Mouse (Mus musculus): Measurements from ENCODE around the gene Mapre3. TPM values are rescaled to one million over a fixed set of nuclear protein-coding genes. Genes with fewer than 3 reads are reported as not detected.

Mapre3 gene
- 0.25 TPM in 1 of 2 replicates, not detected in the other for total RNA-seq (2014; fragmentation: Nextera tagmentation)
- total RNA-seq (2017): not detected in 2 replicates

GRCm38 (mm10) chr5:30814424-30815119, at the start of gene Mapre3:
Gene Mapre3, plus strand, starts transcription at chr5:30814641.
- peak; percentile 42 for ATAC-seq (replicated peaks; ENCODE audit: low FRiP score, low TSS enrichment, poor library complexity, severe bottlenecking)

- ATAC-seq (replicated peaks; ENCODE audit: low FRiP score, low TSS enrichment, poor library complexity, severe bottlenecking): no peak
These were observed 48.7 kb upstream of the Mapre3 start for GRCm38 (mm10) chr5:30765596-30766370.

DNA sequence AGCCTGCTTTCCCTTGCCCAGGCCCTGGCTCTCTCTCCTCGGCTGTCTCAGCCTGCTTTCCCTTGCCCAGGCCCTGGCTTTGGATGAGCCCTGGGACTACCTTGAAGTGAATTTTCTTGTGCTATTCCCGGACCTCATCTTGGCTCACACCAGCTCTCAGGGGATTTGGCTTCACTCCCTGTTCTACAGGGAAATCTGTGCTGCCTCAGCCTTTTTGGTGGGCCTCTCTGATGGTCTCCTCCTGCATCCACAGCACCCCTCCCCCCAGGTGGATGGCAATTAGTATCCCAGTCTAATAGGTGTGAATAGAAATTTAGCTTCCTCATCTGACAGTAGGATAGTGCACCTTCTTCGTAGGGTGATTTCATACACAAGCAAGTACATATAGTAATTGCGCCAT, 46.4 kb upstream of the Mapre3 start:
- no peak for ATAC-seq (replicated peaks; ENCODE audit: low FRiP score, low TSS enrichment, poor library complexity, severe bottlenecking)

DNA sequence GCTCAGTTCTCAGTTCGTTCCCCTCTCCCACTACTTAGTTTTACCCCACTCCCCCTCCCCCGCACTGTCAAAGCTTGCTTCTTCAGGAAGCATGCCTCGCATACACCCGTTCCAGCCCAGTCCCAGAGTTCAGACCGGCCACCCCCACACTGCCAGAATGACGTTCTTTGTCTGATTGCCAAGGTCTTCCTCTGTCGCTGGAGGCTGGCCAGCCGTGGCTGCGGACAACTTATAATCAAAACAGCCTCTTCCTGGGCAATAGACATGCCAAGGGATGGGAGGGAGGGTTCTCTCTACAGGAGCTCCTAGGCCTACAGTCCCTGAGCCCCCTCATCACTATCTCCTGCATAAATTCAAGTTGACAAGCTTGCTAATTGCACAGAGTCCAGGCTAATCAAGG, 45.8 kb upstream of the Mapre3 start:
- no peak for ATAC-seq (replicated peaks; ENCODE audit: low FRiP score, low TSS enrichment, poor library complexity, severe bottlenecking)

GRCm38 (mm10) chr5:30769075-30769474, 45.4 kb upstream of the Mapre3 start:
- ATAC-seq (replicated peaks; ENCODE audit: low FRiP score, low TSS enrichment, poor library complexity, severe bottlenecking): no peak

DNA sequence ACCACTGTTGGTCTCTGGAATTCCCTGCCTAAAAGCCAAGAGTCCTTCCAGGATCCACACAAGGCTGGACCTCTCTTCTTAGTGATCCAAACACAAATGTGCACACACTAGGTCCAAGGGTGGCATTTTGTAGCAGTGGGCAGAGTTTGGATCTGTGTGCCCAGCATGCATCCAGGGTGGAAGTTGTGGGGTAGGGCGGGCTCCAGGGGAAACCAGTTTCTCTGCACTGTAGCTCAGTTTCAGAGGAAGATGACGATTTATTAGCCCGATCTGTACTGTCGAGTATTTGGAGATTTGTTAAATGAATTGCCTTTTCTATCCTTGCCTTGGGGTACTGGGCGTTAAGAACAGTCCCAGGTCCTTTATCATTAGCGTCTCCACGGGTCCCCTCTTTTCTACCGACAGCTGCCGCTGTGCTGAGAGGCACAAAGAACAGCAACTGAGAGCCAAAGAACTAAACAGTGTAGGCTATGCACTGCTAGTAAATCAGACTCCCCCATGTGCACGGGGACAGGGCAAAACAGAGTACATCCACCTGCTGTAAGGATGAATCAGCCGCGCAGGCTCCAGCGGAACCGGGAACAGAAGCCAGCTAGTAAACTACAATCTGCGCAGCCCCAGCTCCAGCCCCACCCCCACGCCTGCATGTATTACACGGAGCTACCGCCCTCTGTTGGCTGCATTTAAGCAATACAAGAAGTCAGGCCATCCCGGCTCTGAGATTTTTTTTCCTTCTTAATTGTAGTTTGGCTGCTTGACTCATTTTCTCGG, 39.7 kb upstream of the Mapre3 start:
- ATAC-seq (replicated peaks; ENCODE audit: low FRiP score, low TSS enrichment, poor library complexity, severe bottlenecking): peak; percentile 79

- ATAC-seq (replicated peaks; ENCODE audit: low FRiP score, low TSS enrichment, poor library complexity, severe bottlenecking): no peak
These were observed 33.7 kb upstream of the Mapre3 start for GRCm38 (mm10) chr5:30780699-30781098.

DNA sequence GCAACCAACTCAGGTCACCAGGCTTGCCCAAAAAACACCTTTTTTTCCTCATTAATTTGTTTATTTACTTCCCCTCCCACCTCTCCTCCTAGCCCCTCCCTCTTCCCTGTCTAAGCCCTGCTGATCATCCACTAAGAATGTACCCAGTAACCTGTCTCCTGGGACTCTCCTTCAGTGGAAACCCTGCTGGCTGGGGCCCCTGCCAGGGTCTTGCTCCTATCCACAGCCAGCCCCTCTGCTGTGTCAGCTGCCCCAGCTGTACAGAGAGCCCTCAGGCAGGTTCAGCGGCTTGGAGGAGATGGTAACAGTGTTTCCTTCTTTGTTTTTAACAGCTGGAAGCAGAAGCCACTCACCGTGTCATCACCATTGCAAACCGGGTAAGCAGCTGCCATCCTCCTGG, 33.3 kb upstream of the Mapre3 start:
- no peak for ATAC-seq (replicated peaks; ENCODE audit: low FRiP score, low TSS enrichment, poor library complexity, severe bottlenecking)

DNA sequence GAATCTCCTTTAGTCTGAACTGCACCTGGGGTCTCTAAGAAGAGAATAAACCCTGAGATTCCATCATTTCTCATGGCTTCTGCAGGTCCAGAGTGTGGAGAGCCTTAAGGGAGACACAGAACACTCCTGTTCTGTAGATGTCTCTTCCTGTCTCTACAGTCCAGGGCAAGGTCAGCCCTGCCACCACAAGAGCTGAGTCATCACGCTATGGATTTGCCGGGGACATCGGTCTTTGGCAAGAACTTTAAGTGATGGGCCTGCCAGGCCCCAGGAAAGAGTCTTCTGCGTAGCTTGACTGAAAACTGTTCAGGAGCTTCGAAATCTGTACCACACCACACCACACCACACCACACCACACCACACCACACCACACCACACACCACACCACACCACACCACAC, 27.1 kb upstream of the Mapre3 start:
- ATAC-seq (replicated peaks; ENCODE audit: low FRiP score, low TSS enrichment, poor library complexity, severe bottlenecking): no peak

GRCm38 (mm10) chr5:30790047-30790446, 24.4 kb upstream of the Mapre3 start:
- no peak for ATAC-seq (replicated peaks; ENCODE audit: low FRiP score, low TSS enrichment, poor library complexity, severe bottlenecking)

- ATAC-seq (replicated peaks; ENCODE audit: low FRiP score, low TSS enrichment, poor library complexity, severe bottlenecking): peak; percentile 60
These were observed 18.3 kb upstream of the Mapre3 start for GRCm38 (mm10) chr5:30796125-30796524.

- peak; percentile 92 for ATAC-seq (replicated peaks; ENCODE audit: low FRiP score, low TSS enrichment, poor library complexity, severe bottlenecking)
These were observed 17.0 kb upstream of the Mapre3 start for GRCm38 (mm10) chr5:30797482-30797881.

DNA sequence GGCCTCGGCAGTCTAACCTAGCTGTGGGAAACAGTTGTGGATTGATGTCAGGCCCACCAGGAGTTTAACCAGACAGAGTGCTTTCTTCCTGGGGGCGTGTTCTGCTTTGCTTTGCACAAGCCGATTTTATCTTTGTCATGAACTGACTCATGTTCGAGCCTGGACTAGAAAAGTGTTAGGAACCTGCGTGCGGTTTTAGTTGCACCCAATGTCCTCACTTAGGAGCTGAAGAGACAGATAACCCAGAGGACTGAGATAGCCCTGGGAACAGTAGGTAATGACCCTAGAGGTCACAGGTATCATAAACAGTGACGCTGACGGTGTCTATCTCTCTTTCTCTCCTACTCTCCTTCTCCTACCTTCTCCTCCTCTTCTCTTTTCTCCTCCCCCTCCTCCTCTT, 16.5 kb upstream of the Mapre3 start:
- ATAC-seq (replicated peaks; ENCODE audit: low FRiP score, low TSS enrichment, poor library complexity, severe bottlenecking): no peak

- no peak for ATAC-seq (replicated peaks; ENCODE audit: low FRiP score, low TSS enrichment, poor library complexity, severe bottlenecking)
These were observed 15.5 kb upstream of the Mapre3 start for GRCm38 (mm10) chr5:30798965-30799364.

DNA sequence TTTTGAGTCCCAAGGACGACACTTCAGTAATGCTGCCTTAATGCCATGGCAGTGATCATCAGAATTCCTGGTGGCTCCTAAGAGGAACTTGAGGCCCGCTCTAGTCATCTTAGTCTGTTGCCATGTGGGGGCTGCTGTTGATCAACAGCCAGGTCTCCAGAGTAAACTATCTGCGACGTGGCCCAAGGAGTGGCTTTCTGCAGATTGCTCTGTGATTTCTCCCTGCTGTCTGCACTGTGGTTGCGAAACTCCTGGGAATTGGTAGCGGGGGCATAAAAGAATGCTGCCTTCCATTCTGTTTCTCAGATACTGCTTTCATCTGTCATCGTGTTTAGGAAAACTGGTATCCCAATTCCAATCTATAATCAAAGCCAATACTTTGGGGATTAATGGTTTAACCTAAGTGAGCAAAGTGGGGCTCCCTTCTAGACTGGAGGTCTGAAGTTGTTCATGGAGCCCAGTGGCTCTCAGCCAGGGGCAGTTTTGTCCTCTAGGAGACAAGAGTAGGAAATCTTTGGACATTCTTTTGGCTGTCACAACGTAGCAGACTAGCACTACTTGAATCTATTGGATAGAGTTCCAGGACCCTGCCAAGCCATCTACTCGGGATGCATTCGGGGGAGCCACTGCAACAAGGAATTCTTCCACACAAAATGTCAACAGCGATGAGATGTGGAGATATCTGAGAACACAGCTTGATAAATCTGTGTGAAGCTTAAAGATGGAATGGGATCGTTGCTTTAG, 11.5 kb upstream of the Mapre3 start:
- ATAC-seq (replicated peaks; ENCODE audit: low FRiP score, low TSS enrichment, poor library complexity, severe bottlenecking): no peak

- peak; percentile 84 for ATAC-seq (replicated peaks; ENCODE audit: low FRiP score, low TSS enrichment, poor library complexity, severe bottlenecking)
These were observed 8.3 kb upstream of the Mapre3 start for GRCm38 (mm10) chr5:30806106-30806505.

DNA sequence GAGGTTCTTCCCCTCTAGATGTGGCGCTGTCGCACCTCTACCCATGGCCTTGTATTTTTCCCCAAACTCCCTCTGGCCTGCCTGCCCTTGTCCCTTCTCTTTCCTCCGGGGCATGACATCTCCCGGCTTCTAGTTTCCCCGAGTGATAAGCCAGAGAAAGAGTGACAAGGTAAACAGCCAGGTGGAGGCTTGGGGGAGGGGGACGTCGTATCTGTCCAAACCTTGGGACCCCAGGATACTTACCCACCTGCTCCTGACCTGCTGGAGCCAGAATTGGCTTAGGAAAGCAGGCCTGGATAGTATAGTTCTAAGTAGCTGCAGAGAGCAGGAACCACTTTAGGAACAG, 652 bp downstream of the Mapre3 start:
- no peak for ATAC-seq (replicated peaks; ENCODE audit: low FRiP score, low TSS enrichment, poor library complexity, severe bottlenecking)

GRCm38 (mm10) chr5:30816261-30816791, 1.9 kb downstream of the Mapre3 start:
- peak; percentile 72 for ATAC-seq (replicated peaks; ENCODE audit: low FRiP score, low TSS enrichment, poor library complexity, severe bottlenecking)

DNA sequence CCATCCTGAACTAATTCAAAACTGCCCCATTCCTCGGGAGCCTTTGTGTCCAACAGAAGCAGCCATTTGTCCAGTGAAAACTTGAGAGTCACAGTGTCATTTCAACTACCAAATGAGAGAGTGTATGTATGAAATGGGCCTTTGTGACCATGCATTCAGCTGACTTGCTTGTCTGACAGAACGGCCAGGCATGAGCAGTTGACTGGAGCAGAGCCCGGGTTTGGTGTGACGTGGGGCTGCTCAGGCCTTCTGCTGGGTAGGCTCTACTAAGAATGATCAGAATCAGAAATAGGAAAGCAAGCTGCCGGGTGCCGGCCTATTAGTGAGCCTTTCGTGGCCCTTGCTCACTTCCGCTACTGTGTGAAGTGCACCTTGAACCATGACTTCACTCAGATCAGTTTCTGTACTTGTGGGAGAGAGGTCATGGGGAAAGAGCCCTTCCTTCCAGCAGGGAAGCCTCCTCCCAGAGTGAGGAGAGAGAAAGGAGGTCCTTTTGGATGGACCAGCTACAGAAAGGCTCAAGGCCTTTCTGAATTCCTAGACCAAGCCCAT, 4.4 kb downstream of the Mapre3 start:
- ATAC-seq (replicated peaks; ENCODE audit: low FRiP score, low TSS enrichment, poor library complexity, severe bottlenecking): no peak
